8 mouse cellular contexts compared by ENCODE assay signal in genomic region chr6:88517701-88518403, GRCm38 (mm10). TPM values are rescaled to one million over a fixed set of nuclear protein-coding genes. Genes with fewer than 3 reads are reported as not detected.
DNase-seq lines count a peak whose midpoint lies in the region; ATAC-seq lines count a peak whose summit lies in the region.

No protein-coding gene starts in this region.

- DNase-seq in retina, embryonic 14.5 days (ENCODE audit: low spot score) = peak; percentile 13
- DNase-seq in retina, postnatal 1 day = no peak
- peak; percentile 14 for DNase-seq in embryo, embryonic 9.5 days (ENCODE audit: extremely low spot score)
- DNase-seq in hindbrain, embryonic 14.5 days (ENCODE audit: low spot score) = no peak
- DNase-seq in left cerebral cortex, adult 8-10 months (ENCODE audit: low spot score in 2 of 2) = no peak
- DNase-seq in gastrocnemius, postnatal 36 days = no peak
- no peak for DNase-seq in adrenal gland, postnatal 10 days

- WGBS in hindbrain, embryonic 14.5 days = 18% methylated on average over 18 of the region's 18 CpGs
- 16% methylated on average over 18 of the region's 18 CpGs for WGBS in midbrain, embryonic 15.5 days

- H3K36me3 ChIP-seq in hindbrain, embryonic 14.5 days (replicated peaks; ENCODE audit: control insufficient read depth, insufficient read depth) = peaks cover 30% of the 10 kb centered on the region
- peaks cover 16% of the 10 kb centered on the region for H3K36me3 ChIP-seq in midbrain, embryonic 15.5 days (replicated peaks)

- peaks cover 23% of the 10 kb centered on the region for H3K4me1 ChIP-seq in hindbrain, embryonic 14.5 days (replicated peaks; ENCODE audit: control insufficient read depth, insufficient read depth, low read length)
- peaks cover 26% of the 10 kb centered on the region for H3K4me1 ChIP-seq in midbrain, embryonic 15.5 days

- intact Hi-C loops in gastrocnemius, postnatal 36 days (cut with DNase I) = no loop called here

- peak overlapping the region; percentile 97 for H3K9ac ChIP-seq in hindbrain, embryonic 14.5 days
- H3K9ac ChIP-seq in midbrain, embryonic 15.5 days = peak overlapping the region; percentile 71

- H3K27ac ChIP-seq in hindbrain, embryonic 14.5 days = peak overlapping the region; percentile 92
- peak overlapping the region; percentile 91; the same call in 1 of the 2 replicates for H3K27ac ChIP-seq in midbrain, embryonic 15.5 days

- ATAC-seq in hindbrain, embryonic 14.5 days (ENCODE audit: low FRiP score) = no peak
- no peak for ATAC-seq in midbrain, embryonic 15.5 days (replicated peaks)

- no peaks in the 10 kb centered on the region for H3K27me3 ChIP-seq in hindbrain, embryonic 14.5 days (ENCODE audit: control insufficient read depth, insufficient read depth, low read length)
- H3K27me3 ChIP-seq in midbrain, embryonic 15.5 days (replicated peaks) = no peaks in the 10 kb centered on the region

- no peaks in the 10 kb centered on the region for H3K9me3 ChIP-seq in hindbrain, embryonic 14.5 days (ENCODE audit: control insufficient read depth, low read length)
- H3K9me3 ChIP-seq in midbrain, embryonic 15.5 days = no peaks in the 10 kb centered on the region

- H3K4me3 ChIP-seq in hindbrain, embryonic 14.5 days (replicated peaks; ENCODE audit: low read length) = peak overlapping the region; percentile 97
- peak overlapping the region; percentile 73 for H3K4me3 ChIP-seq in midbrain, embryonic 15.5 days

- peak overlapping the region; percentile 98 for H3K4me2 ChIP-seq in hindbrain, embryonic 14.5 days (replicated peaks)
- H3K4me2 ChIP-seq in midbrain, embryonic 15.5 days = peak overlapping the region; percentile 73

RNA-seq across cellular contexts. Expression of gene Sec61a1, which starts 0.9 kb away (rescaled TPM):
- 140 and 155 TPM in 2 replicates for polyA plus RNA-seq in hindbrain, embryonic 14.5 days (2014; fragmentation: Nextera tagmentation; extraction: Ambion mirVana)
- 169 and 170 TPM in 2 replicates for polyA plus RNA-seq in midbrain, embryonic 15.5 days (2015; fragmentation: Nextera tagmentation; extraction: Ambion mirVana)
- total RNA-seq in left cerebral cortex, adult 8-10 months (2022) = 10 to 100 TPM; 67.9 to 83.1 (median 72.2) TPM
- total RNA-seq in gastrocnemius, postnatal 36 days (2021) = 10 to 100 TPM; 18.5 to 20.2 TPM
- total RNA-seq in adrenal gland, postnatal 10 days (2021) = 100 to 1,000 TPM; 150 to 180 TPM

RNA-seq across cellular contexts. Expression of gene Ruvbl1, which starts 52.6 kb away (rescaled TPM):
- polyA plus RNA-seq in hindbrain, embryonic 14.5 days (2014; fragmentation: Nextera tagmentation; extraction: Ambion mirVana) = 86.0 and 97.6 TPM in 2 replicates
- 95.6 and 101 TPM in 2 replicates for polyA plus RNA-seq in midbrain, embryonic 15.5 days (2015; fragmentation: Nextera tagmentation; extraction: Ambion mirVana)
- 10 to 100 TPM; 36.1 to 41.9 (median 40.9) TPM for total RNA-seq in left cerebral cortex, adult 8-10 months (2022)
- total RNA-seq in gastrocnemius, postnatal 36 days (2021) = 10 to 100 TPM; 19.4 to 19.7 TPM
- 10 to 100 TPM; 31.4 to 34.8 TPM for total RNA-seq in adrenal gland, postnatal 10 days (2021)

Comparison
In these comparisons a context has a peak if more than half of its experiments do, and no peak if none do; other contexts are left out.
1. DNase-seq: peak in retina, embryonic 14.5 days (single experiment) and embryo, embryonic 9.5 days (single experiment); none in retina, postnatal 1 day (single experiment), hindbrain, embryonic 14.5 days (single experiment), left cerebral cortex, adult 8-10 months (0 of 2), gastrocnemius, postnatal 36 days (0 of 2) and adrenal gland, postnatal 10 days (single experiment).